Mouse (Mus musculus) lung, postnatal 0 days (tissue): ENCODE results near the gene B130006D01Rik.

Source experiments
- CTCF ChIP-seq: IDR thresholded peaks from 2 replicates; pipeline ENCODE4 v1.5.1; 2016; ENCODE audit warnings: antibody characterized with exemption, mild to moderate bottlenecking
- EP300 ChIP-seq: IDR thresholded peaks from 2 replicates; pipeline ENCODE4 v1.6.1; 2016; ENCODE audit warnings: antibody characterized with exemption, mild to moderate bottlenecking, control low read depth

DNA sequence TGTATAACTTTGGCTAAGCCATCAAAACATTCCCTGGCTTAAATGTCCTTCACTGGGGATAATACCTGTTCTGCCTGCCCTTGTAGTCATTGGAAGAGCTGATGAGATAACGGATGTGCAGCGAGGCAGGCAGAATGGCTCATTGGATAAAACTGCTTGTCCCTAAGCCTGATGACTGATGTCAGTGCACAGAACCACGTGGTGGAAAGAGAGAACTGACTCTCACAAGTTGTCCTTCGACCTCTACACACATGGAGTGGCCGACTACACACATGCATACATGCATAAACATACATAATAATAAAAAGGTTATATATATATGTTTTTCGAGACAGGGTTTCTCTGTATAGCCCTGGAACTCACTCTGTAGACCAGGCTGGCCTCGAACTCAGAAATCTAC, 12.9 kb upstream of the B130006D01Rik start:
- TF ChIP-seq CTCF (no peak), EP300 (no peak)
